In genomic region chr17:29236111-29236510, GRCm38 (mm10) we compare ENCODE assay signal across 14 mouse cellular contexts. TPM values are rescaled to one million over a fixed set of nuclear protein-coding genes. Genes with fewer than 3 reads are reported as not detected.
DNase-seq lines count a peak whose midpoint lies in the region; ATAC-seq and TF ChIP-seq lines count a peak whose summit lies in the region.
"Had no signal": no experiment of that assay in that cellular context is flagged by ENCODE, and none has a peak within 500 bp of the region (broad histone marks: within the 10 kb centered on the region; RNA-seq: fewer than 3 reads in every experiment).

No protein-coding gene starts in this region.

- H3K9me3 ChIP-seq in kidney, postnatal 0 days (replicated peaks; ENCODE audit: low read length) = no peaks in the 10 kb centered on the region
- H3K9me3 ChIP-seq in kidney, embryonic 14.5 days (ENCODE audit: control insufficient read depth, low read length) = no peaks in the 10 kb centered on the region
- H3K9me3 ChIP-seq in midbrain, embryonic 13.5 days = no peaks in the 10 kb centered on the region
- H3K9me3 ChIP-seq: liver, embryonic 15.5 days had no signal

- peak; percentile 31; the same call in 1 of the 2 replicates for ATAC-seq in frontal cortex, adult (ENCODE audit: low TSS enrichment)
- ATAC-seq in kidney, postnatal 0 days (replicated peaks; ENCODE audit: low FRiP score, low read depth) = no peak
- ATAC-seq in kidney, embryonic 14.5 days (ENCODE audit: low FRiP score, low TSS enrichment) = no peak
- no peak for ATAC-seq in midbrain, embryonic 13.5 days
- ATAC-seq: inflammation-experienced regulatory T-cells, adult 6 months had no signal

- no peak overlapping the region for H3K4me3 ChIP-seq in kidney, postnatal 0 days (replicated peaks; ENCODE audit: low read depth, low read length)
- no peak overlapping the region for H3K4me3 ChIP-seq in kidney, embryonic 14.5 days (ENCODE audit: low read length)
- H3K4me3 ChIP-seq in cortical plate, adult 2 months (ENCODE audit: insufficient read depth, low read length) = peak overlapping the region; percentile 58; the same call in 1 of the 2 replicates
- H3K4me3 ChIP-seq in midbrain, embryonic 13.5 days (replicated peaks) = no peak overlapping the region
- H3K4me3 ChIP-seq: liver, embryonic 15.5 days had no signal

- TF ChIP-seq POLR2A in cortical plate, adult 2 months (IDR thresholded peaks at IDR 0.05; ENCODE audit: extremely low read depth, insufficient read depth, low read length) = no peak

- TF ChIP-seq CTCF in kidney, postnatal 0 days (IDR thresholded peaks at IDR 0.05; ENCODE audit: low read depth) = no peak
- no peak for TF ChIP-seq CTCF in cortical plate, adult 2 months (IDR thresholded peaks at IDR 0.05; ENCODE audit: extremely low read depth, insufficient read depth, low read length)

- peaks cover 8% of the 10 kb centered on the region; the same call in 1 of the 2 replicates for H3K27me3 ChIP-seq in kidney, postnatal 0 days (ENCODE audit: insufficient read depth, low read length)
- H3K27me3 ChIP-seq in kidney, embryonic 14.5 days (ENCODE audit: control insufficient read depth, insufficient read depth, low read length) = peaks cover 24% of the 10 kb centered on the region
- peaks cover 32% of the 10 kb centered on the region for H3K27me3 ChIP-seq in midbrain, embryonic 13.5 days

- 66% methylated on average over 7 of the region's 7 CpGs for WGBS in kidney, postnatal 0 days
- WGBS in kidney, embryonic 14.5 days = 42% methylated on average over 7 of the region's 7 CpGs
- 74% methylated on average over 7 of the region's 7 CpGs for WGBS in midbrain, embryonic 13.5 days

- no peak overlapping the region for H3K9ac ChIP-seq in kidney, postnatal 0 days (ENCODE audit: low read depth, low read length)
- no peak overlapping the region for H3K9ac ChIP-seq in kidney, embryonic 14.5 days (ENCODE audit: low read depth, low read length)
- H3K9ac ChIP-seq in midbrain, embryonic 13.5 days (replicated peaks) = no peak overlapping the region
- H3K9ac ChIP-seq: liver, embryonic 15.5 days had no signal

- peaks cover 7% of the 10 kb centered on the region; the same call in 1 of the 2 replicates for H3K4me1 ChIP-seq in kidney, postnatal 0 days (replicated peaks; ENCODE audit: insufficient read depth, low read length)
- H3K4me1 ChIP-seq in kidney, embryonic 14.5 days (ENCODE audit: control insufficient read depth, insufficient read depth, low read length) = peaks cover 10% of the 10 kb centered on the region; the same call in 1 of the 2 replicates
- H3K4me1 ChIP-seq in cortical plate, adult 2 months (ENCODE audit: control insufficient read depth, insufficient read depth, low read length) = 0 out of 2 replicates have a peak, but pooled peaks cover 2% of the 10 kb centered on the region
- H3K4me1 ChIP-seq in midbrain, embryonic 13.5 days (replicated peaks) = peaks cover 36% of the 10 kb centered on the region

- H3K4me2 ChIP-seq in kidney, postnatal 0 days (ENCODE audit: low read length) = 0 out of 2 replicates have a peak overlapping the region, but pooled peaks have one; percentile 2
- no peak overlapping the region for H3K4me2 ChIP-seq in kidney, embryonic 14.5 days (replicated peaks; ENCODE audit: low read depth, low read length)
- H3K4me2 ChIP-seq in midbrain, embryonic 13.5 days (replicated peaks) = peak overlapping the region; percentile 99; the same call in 1 of the 2 replicates
- H3K4me2 ChIP-seq: liver, embryonic 15.5 days had no signal

- H3K36me3 ChIP-seq in kidney, postnatal 0 days (ENCODE audit: insufficient read depth, low read length) = no peaks in the 10 kb centered on the region
- H3K36me3 ChIP-seq in kidney, embryonic 14.5 days (ENCODE audit: control insufficient read depth, insufficient read depth, low read length) = no peaks in the 10 kb centered on the region
- no peaks in the 10 kb centered on the region for H3K36me3 ChIP-seq in midbrain, embryonic 13.5 days
- H3K36me3 ChIP-seq: liver, embryonic 15.5 days had no signal

- no peak overlapping the region for H3K27ac ChIP-seq in kidney, postnatal 0 days
- no peak overlapping the region for H3K27ac ChIP-seq in kidney, embryonic 14.5 days (ENCODE audit: low read depth, low read length)
- no peak overlapping the region for H3K27ac ChIP-seq in cortical plate, adult 2 months (ENCODE audit: insufficient read depth, low read length)
- H3K27ac ChIP-seq in midbrain, embryonic 13.5 days = no peak overlapping the region
- H3K27ac ChIP-seq: liver, embryonic 15.5 days had no signal

- DNase-seq in frontal cortex, postnatal 10 days (ENCODE audit: low spot score in 2 of 2) = no peak
- DNase-seq in kidney, postnatal 0 days (ENCODE audit: low spot score) = no peak
- DNase-seq in gastrocnemius, postnatal 10 days = no peak
- DNase-seq in embryo, embryonic 9.5 days (ENCODE audit: extremely low spot score) = no peak
- DNase-seq: cerebellum, postnatal 14 days; gastrocnemius, postnatal 14 days; kidney, postnatal 4 days; thymus, postnatal 25 days had no signal

RNA-seq across cellular contexts. Expression of gene Cpne5, which starts 1.9 kb away (rescaled TPM):
- 5.3 and 5.8 TPM in 2 replicates for polyA plus RNA-seq in kidney, postnatal 0 days (2015; fragmentation: Nextera tagmentation; extraction: Ambion mirVana)
- polyA plus RNA-seq in kidney, embryonic 14.5 days (2014; fragmentation: Nextera tagmentation; extraction: Ambion mirVana) = 11.3 and 12.3 TPM in 2 replicates
- 91.3 and 107 TPM in 2 replicates for polyA plus RNA-seq in cortical plate, adult 2 months (2012; rRNA removed)
- polyA plus RNA-seq in midbrain, embryonic 13.5 days (2015; fragmentation: Nextera tagmentation; extraction: Ambion mirVana) = 20.5 and 22.0 TPM in 2 replicates
- total RNA-seq in gastrocnemius, postnatal 10 days (2021) = under 1 TPM; 0.32 to 0.49 TPM

RNA-seq across cellular contexts. Expression of gene Ppil1, which starts 27.9 kb away (rescaled TPM):
- polyA plus RNA-seq in kidney, postnatal 0 days (2015; fragmentation: Nextera tagmentation; extraction: Ambion mirVana) = 108 and 126 TPM in 2 replicates
- polyA plus RNA-seq in kidney, embryonic 14.5 days (2014; fragmentation: Nextera tagmentation; extraction: Ambion mirVana) = 161 and 169 TPM in 2 replicates
- 22.3 and 23.5 TPM in 2 replicates for polyA plus RNA-seq in cortical plate, adult 2 months (2012; rRNA removed)
- polyA plus RNA-seq in midbrain, embryonic 13.5 days (2015; fragmentation: Nextera tagmentation; extraction: Ambion mirVana) = 120 and 128 TPM in 2 replicates
- total RNA-seq in gastrocnemius, postnatal 10 days (2021) = 10 to 100 TPM; 11.4 to 12.4 TPM

RNA-seq across cellular contexts. Expression of gene BC004004, which starts 32.5 kb away (rescaled TPM):
- 131 TPM in 2 replicates for polyA plus RNA-seq in kidney, postnatal 0 days (2015; fragmentation: Nextera tagmentation; extraction: Ambion mirVana)
- polyA plus RNA-seq in kidney, embryonic 14.5 days (2014; fragmentation: Nextera tagmentation; extraction: Ambion mirVana) = 59.8 and 63.3 TPM in 2 replicates
- 83.8 and 92.1 TPM in 2 replicates for polyA plus RNA-seq in cortical plate, adult 2 months (2012; rRNA removed)
- polyA plus RNA-seq in midbrain, embryonic 13.5 days (2015; fragmentation: Nextera tagmentation; extraction: Ambion mirVana) = 99.1 and 105 TPM in 2 replicates
- total RNA-seq in gastrocnemius, postnatal 10 days (2021) = 100 to 1,000 TPM; 115 to 118 TPM
